Mouse (Mus musculus): ENCODE data around the gene Sync.

GRCm38 (mm10) chr4:129283226-129283625, 4.2 kb upstream of the Sync start:
- TF ChIP-seq CTCF (IDR thresholded peaks at IDR 0.05; ENCODE audit: extremely low read depth, insufficient read depth, low read length) (no peak), POLR2A (IDR thresholded peaks at IDR 0.05; ENCODE audit: extremely low read depth, insufficient read depth, low read length) (no peak)

Data from cortical plate, adult 2 months (tissue).